ENCODE assay signal across 8 mouse cellular contexts in genomic region chr6:57691467-57692261, GRCm38 (mm10). TPM values are rescaled to one million over a fixed set of nuclear protein-coding genes. Genes with fewer than 3 reads are reported as not detected.
DNase-seq lines count a peak whose midpoint lies in the region; ATAC-seq and TF ChIP-seq lines count a peak whose summit lies in the region.

Gene Pyurf (minus strand): TSS chr6:57692078.

- no peak for TF ChIP-seq CTCF in E14TG2a.4 (conservative IDR thresholded peaks at IDR 0.05; ENCODE audit: low read length)
- TF ChIP-seq CTCF in liver, postnatal 0 days (IDR thresholded peaks at IDR 0.05; ENCODE audit: low read depth) = 0 out of 2 replicates have a peak, but pooled peaks have one; percentile 23

- peak within 1 kb of the TSS; percentile 77 for H3K4me2 ChIP-seq in forebrain, embryonic 13.5 days
- H3K4me2 ChIP-seq in liver, postnatal 0 days (ENCODE audit: low read depth, low read length) = peak within 1 kb of the TSS; percentile 80
- H3K4me2 ChIP-seq in neural tube, embryonic 14.5 days (ENCODE audit: low read depth, low read length) = peak within 1 kb of the TSS; percentile 61

- under 1% methylated on average over 45 of the region's 52 CpGs for WGBS in forebrain, embryonic 13.5 days
- under 1% methylated on average over 52 of the region's 52 CpGs for WGBS in large intestine, adult 2 months
- WGBS in liver, postnatal 0 days (ENCODE audit: insufficient replicate concordance) = under 1% methylated on average over 52 of the region's 52 CpGs
- WGBS in neural tube, embryonic 14.5 days = under 1% methylated on average over 52 of the region's 52 CpGs

- peak within 1 kb of the TSS; percentile 80 for H3K27ac ChIP-seq in forebrain, embryonic 13.5 days
- H3K27ac ChIP-seq in liver, postnatal 0 days (ENCODE audit: low read depth) = peak within 1 kb of the TSS; percentile 94
- H3K27ac ChIP-seq in neural tube, embryonic 14.5 days (ENCODE audit: low read depth, low read length) = peak within 1 kb of the TSS; percentile 86

- peaks cover 7% of the 10 kb centered on the region; the same call in 1 of the 2 replicates for H3K4me1 ChIP-seq in E14TG2a.4 (replicated peaks; ENCODE audit: low read depth, low read length)
- H3K4me1 ChIP-seq in forebrain, embryonic 13.5 days = 0 out of 2 replicates have a peak, but pooled peaks cover 5% of the 10 kb centered on the region
- H3K4me1 ChIP-seq in liver, postnatal 0 days (ENCODE audit: insufficient read depth) = peaks cover 5% of the 10 kb centered on the region
- no peaks in the 10 kb centered on the region for H3K4me1 ChIP-seq in neural tube, embryonic 14.5 days (ENCODE audit: control insufficient read depth, insufficient read depth, low read length)

- H3K4me3 ChIP-seq in E14TG2a.4 (replicated peaks; ENCODE audit: low read length) = peak within 1 kb of the TSS; percentile 82
- peak within 1 kb of the TSS; percentile 83 for H3K4me3 ChIP-seq in forebrain, embryonic 13.5 days
- peak within 1 kb of the TSS; percentile 72 for H3K4me3 ChIP-seq in liver, postnatal 0 days (ENCODE audit: low read depth, low read length)
- peak within 1 kb of the TSS; percentile 79 for H3K4me3 ChIP-seq in neural tube, embryonic 14.5 days (ENCODE audit: low read depth, low read length)

- peak; percentile 98 for ATAC-seq in cerebellum, adult (ENCODE audit: insufficient number of reproducible peaks, low FRiP score, low TSS enrichment)
- ATAC-seq in forebrain, embryonic 13.5 days = peak; percentile 97
- peak; percentile 97 for ATAC-seq in liver, postnatal 0 days
- peak; percentile 97 for ATAC-seq in neural tube, embryonic 14.5 days (ENCODE audit: low read depth)

- H3K9me3 ChIP-seq in E14TG2a.4 (ENCODE audit: low read length) = peaks cover 5% of the 10 kb centered on the region
- no peaks in the 10 kb centered on the region for H3K9me3 ChIP-seq in forebrain, embryonic 13.5 days (replicated peaks)
- H3K9me3 ChIP-seq in liver, postnatal 0 days (ENCODE audit: low read length) = no peaks in the 10 kb centered on the region
- no peaks in the 10 kb centered on the region for H3K9me3 ChIP-seq in neural tube, embryonic 14.5 days (ENCODE audit: control insufficient read depth, low read length)

- intact Hi-C loops in heart, postnatal 10 days (cut with DNase I) = loop anchor here (2.0 kb wide), 2 partner anchors 133 to 149 kb away; partner anchors contain the start of gene Vopp1

- DNase-seq in heart, postnatal 10 days = peak; percentile 91 to 92
- no peak for DNase-seq in large intestine, adult 2 months (ENCODE audit: low read depth, low spot score)
- DNase-seq in liver, postnatal 0 days = peak; percentile 95
- DNase-seq in testis, postnatal 10 days (ENCODE audit: low spot score) = peak; percentile 89

- peaks cover 3% of the 10 kb centered on the region for H3K27me3 ChIP-seq in E14TG2a.4 (ENCODE audit: insufficient read depth, low read length)
- no peaks in the 10 kb centered on the region for H3K27me3 ChIP-seq in forebrain, embryonic 13.5 days
- H3K27me3 ChIP-seq in liver, postnatal 0 days (ENCODE audit: insufficient read depth, low read length) = no peaks in the 10 kb centered on the region
- H3K27me3 ChIP-seq in neural tube, embryonic 14.5 days (ENCODE audit: control insufficient read depth, insufficient read depth, low read length) = no peaks in the 10 kb centered on the region

- H3K36me3 ChIP-seq in E14TG2a.4 (ENCODE audit: insufficient read depth, low read length) = peaks cover 9% of the 10 kb centered on the region
- peaks cover 8% of the 10 kb centered on the region; the same call in 1 of the 2 replicates for H3K36me3 ChIP-seq in forebrain, embryonic 13.5 days (ENCODE audit: poor library complexity, severe bottlenecking)
- peaks cover 11% of the 10 kb centered on the region for H3K36me3 ChIP-seq in liver, postnatal 0 days (replicated peaks; ENCODE audit: insufficient read depth, low read length)
- H3K36me3 ChIP-seq in neural tube, embryonic 14.5 days (ENCODE audit: control insufficient read depth, insufficient read depth, low read length) = no peaks in the 10 kb centered on the region

- TF ChIP-seq EP300 in liver, postnatal 0 days (IDR thresholded peaks at IDR 0.05; ENCODE audit: low read depth) = no peak

- H3K9ac ChIP-seq in forebrain, embryonic 13.5 days = peak within 1 kb of the TSS; percentile 79
- peak within 1 kb of the TSS; percentile 68 for H3K9ac ChIP-seq in liver, postnatal 0 days (replicated peaks)
- peak within 1 kb of the TSS; percentile 76 for H3K9ac ChIP-seq in neural tube, embryonic 14.5 days (replicated peaks; ENCODE audit: low read depth, low read length)

RNA-seq across cellular contexts. Expression of gene Pyurf, which starts in this region (rescaled TPM):
- 10.9 and 11.7 TPM in 2 replicates for polyA plus RNA-seq in forebrain, embryonic 13.5 days (2015; fragmentation: Nextera tagmentation; extraction: Ambion mirVana)
- total RNA-seq in heart, postnatal 10 days (2021) = 10 to 100 TPM; 18.2 to 18.7 TPM
- polyA plus RNA-seq in large intestine, adult 2 months (2012; rRNA removed) = 12.9 and 13.1 TPM in 2 replicates
- polyA plus RNA-seq in liver, postnatal 0 days (2015; fragmentation: Nextera tagmentation; extraction: Ambion mirVana) = 12.3 TPM in 2 replicates
- polyA plus RNA-seq in neural tube, embryonic 14.5 days (2014; fragmentation: Nextera tagmentation; extraction: Ambion mirVana) = 20.4 and 21.8 TPM in 2 replicates
